Mouse (Mus musculus): ENCODE measurements around the gene Foxn4. TPM values are rescaled to one million over a fixed set of nuclear protein-coding genes. Genes with fewer than 3 reads are reported as not detected.

The Foxn4 gene
- not detected in 2 replicates for polyA plus RNA-seq (2014; fragmentation: Nextera tagmentation; extraction: Ambion mirVana)

- Histone ChIP-seq H3K4me3 (ENCODE audit: control insufficient read depth in 1 of 2, insufficient read depth in 1 of 2, low read depth in 1 of 2, low read length in 2 of 2) (peak within 1 kb of the TSS; percentile 35), H3K4me1 (ENCODE audit: control insufficient read depth in 2 of 2, insufficient read depth in 2 of 2, low read length in 2 of 2) (peaks cover 0 to 9% of the 10 kb centered on the region in 2 experiments; a peak in 3 of 4 replicates), H3K9ac (ENCODE audit: low read length) (no peak within 1 kb of the TSS), H3K27me3 (ENCODE audit: control insufficient read depth, insufficient read depth, low read length) (peaks cover 95% of the 10 kb centered on the region), H3K9me3 (ENCODE audit: control insufficient read depth, low read length) (no peaks in the 10 kb centered on the region), H3K4me2 (ENCODE audit: low read length) (peak within 1 kb of the TSS; percentile 58), H3K36me3 (ENCODE audit: control insufficient read depth, insufficient read depth, low read length) (no peaks in the 10 kb centered on the region), H3K27ac (replicated peaks in 1 of 2; ENCODE audit: control insufficient read depth in 1 of 2, insufficient read depth in 1 of 2, low read depth in 2 of 2, low read length in 2 of 2) (no peak within 1 kb of the TSS)
- ATAC-seq (ENCODE audit: insufficient number of reproducible peaks, insufficient read depth, low FRiP score, low read depth), result no peak
- 1% methylated on average over 40 of the region's 56 CpGs for WGBS
Measured at GRCm38 (mm10) chr5:114273693-114274402, at the start of gene Foxn4. Foxn4 (minus strand) TSS chr5:114273807.

GRCm38 (mm10) chr5:114323105-114323790 is 49.6 kb upstream of the Foxn4 start:
- peak overlapping the region; percentile 9; the same call in 1 of the 2 replicates for H3K4me2 ChIP-seq (ENCODE audit: low read length)
- 54% methylated on average over 25 of the region's 25 CpGs for WGBS
- H3K27me3 ChIP-seq (ENCODE audit: control insufficient read depth, insufficient read depth, low read length), result peaks cover 9% of the 10 kb centered on the region
- no peaks in the 10 kb centered on the region; a peak in 1 of 4 replicates for H3K4me1 ChIP-seq (ENCODE audit: control insufficient read depth in 2 of 2, insufficient read depth in 2 of 2, low read length in 2 of 2)
- H3K27ac ChIP-seq (replicated peaks in 1 of 2; ENCODE audit: control insufficient read depth in 1 of 2, insufficient read depth in 1 of 2, low read depth in 2 of 2, low read length in 2 of 2), result no peak overlapping the region
- no peaks in the 10 kb centered on the region for H3K36me3 ChIP-seq (ENCODE audit: control insufficient read depth, insufficient read depth, low read length)
- no peaks in the 10 kb centered on the region for H3K9me3 ChIP-seq (ENCODE audit: control insufficient read depth, low read length)
- ATAC-seq (ENCODE audit: insufficient number of reproducible peaks, insufficient read depth, low FRiP score, low read depth), result no peak
- H3K4me3 ChIP-seq (ENCODE audit: control insufficient read depth in 1 of 2, insufficient read depth in 1 of 2, low read depth in 1 of 2, low read length in 2 of 2), result no peak overlapping the region
- no peak overlapping the region for H3K9ac ChIP-seq (ENCODE audit: low read length)

GRCm38 (mm10) chr5:114309680-114310036 is 36.1 kb upstream of the Foxn4 start:
- no peak overlapping the region for H3K27ac ChIP-seq (replicated peaks in 1 of 2; ENCODE audit: control insufficient read depth in 1 of 2, insufficient read depth in 1 of 2, low read depth in 2 of 2, low read length in 2 of 2)
- WGBS, result 63% methylated on average over 11 of the region's 11 CpGs
- no peaks in the 10 kb centered on the region; a peak in 1 of 4 replicates for H3K4me1 ChIP-seq (ENCODE audit: control insufficient read depth in 2 of 2, insufficient read depth in 2 of 2, low read length in 2 of 2)
- H3K27me3 ChIP-seq (ENCODE audit: control insufficient read depth, insufficient read depth, low read length), result no peaks in the 10 kb centered on the region
- H3K4me2 ChIP-seq (ENCODE audit: low read length), result no peak overlapping the region; the same call in 1 of the 2 replicates
- no peak overlapping the region for H3K9ac ChIP-seq (ENCODE audit: low read length)
- H3K4me3 ChIP-seq (ENCODE audit: control insufficient read depth in 1 of 2, insufficient read depth in 1 of 2, low read depth in 1 of 2, low read length in 2 of 2), result no peak overlapping the region
- no peak for ATAC-seq (ENCODE audit: insufficient number of reproducible peaks, insufficient read depth, low FRiP score, low read depth)
- H3K9me3 ChIP-seq (ENCODE audit: control insufficient read depth, low read length), result no peaks in the 10 kb centered on the region
- H3K36me3 ChIP-seq (ENCODE audit: control insufficient read depth, insufficient read depth, low read length), result no peaks in the 10 kb centered on the region

- 46% methylated on average over 18 of the region's 18 CpGs for WGBS
- no peak for ATAC-seq (ENCODE audit: insufficient number of reproducible peaks, insufficient read depth, low FRiP score, low read depth)
- H3K9ac ChIP-seq (ENCODE audit: low read length), result no peak overlapping the region
- H3K36me3 ChIP-seq (ENCODE audit: control insufficient read depth, insufficient read depth, low read length), result no peaks in the 10 kb centered on the region
- H3K4me1 ChIP-seq (ENCODE audit: control insufficient read depth in 2 of 2, insufficient read depth in 2 of 2, low read length in 2 of 2), result no peaks in the 10 kb centered on the region
- no peaks in the 10 kb centered on the region for H3K9me3 ChIP-seq (ENCODE audit: control insufficient read depth, low read length)
- H3K4me2 ChIP-seq (ENCODE audit: low read length), result peak overlapping the region; percentile 5; the same call in 1 of the 2 replicates
- H3K4me3 ChIP-seq (ENCODE audit: control insufficient read depth in 1 of 2, insufficient read depth in 1 of 2, low read depth in 1 of 2, low read length in 2 of 2), result no peak overlapping the region
- H3K27ac ChIP-seq (replicated peaks in 1 of 2; ENCODE audit: control insufficient read depth in 1 of 2, insufficient read depth in 1 of 2, low read depth in 2 of 2, low read length in 2 of 2), result no peak overlapping the region
- H3K27me3 ChIP-seq (ENCODE audit: control insufficient read depth, insufficient read depth, low read length), result no peaks in the 10 kb centered on the region
Measured at GRCm38 (mm10) chr5:114308765-114309679, 35.4 kb upstream of the Foxn4 start.

- no peak overlapping the region for H3K4me3 ChIP-seq (ENCODE audit: control insufficient read depth in 1 of 2, insufficient read depth in 1 of 2, low read depth in 1 of 2, low read length in 2 of 2)
- H3K36me3 ChIP-seq (ENCODE audit: control insufficient read depth, insufficient read depth, low read length), result no peaks in the 10 kb centered on the region
Measured at GRCm38 (mm10) chr5:114306496-114306895, 32.9 kb upstream of the Foxn4 start.

GRCm38 (mm10) chr5:114303166-114303565 is 29.6 kb upstream of the Foxn4 start:
- Histone ChIP-seq H3K4me2 (ENCODE audit: low read length) (no peak overlapping the region), H3K4me1 (ENCODE audit: control insufficient read depth in 2 of 2, insufficient read depth in 2 of 2, low read length in 2 of 2) (no peaks in the 10 kb centered on the region), H3K9me3 (ENCODE audit: control insufficient read depth, low read length) (no peaks in the 10 kb centered on the region), H3K9ac (ENCODE audit: low read length) (no peak overlapping the region), H3K27ac (replicated peaks in 1 of 2; ENCODE audit: control insufficient read depth in 1 of 2, insufficient read depth in 1 of 2, low read depth in 2 of 2, low read length in 2 of 2) (no peak overlapping the region), H3K27me3 (ENCODE audit: control insufficient read depth, insufficient read depth, low read length) (no peaks in the 10 kb centered on the region), H3K4me3 (ENCODE audit: control insufficient read depth in 1 of 2, insufficient read depth in 1 of 2, low read depth in 1 of 2, low read length in 2 of 2) (no peak overlapping the region), H3K36me3 (ENCODE audit: control insufficient read depth, insufficient read depth, low read length) (no peaks in the 10 kb centered on the region)
- ATAC-seq (ENCODE audit: insufficient number of reproducible peaks, insufficient read depth, low FRiP score, low read depth), result no peak
- WGBS, result 73% methylated on average over 6 of the region's 6 CpGs

More at GRCm38 (mm10) chr5:114306496-114306895, 32.9 kb upstream of the Foxn4 start:
- Histone ChIP-seq H3K4me1 (ENCODE audit: control insufficient read depth in 2 of 2, insufficient read depth in 2 of 2, low read length in 2 of 2) (no peaks in the 10 kb centered on the region), H3K9ac (ENCODE audit: low read length) (no peak overlapping the region), H3K27me3 (ENCODE audit: control insufficient read depth, insufficient read depth, low read length) (no peaks in the 10 kb centered on the region), H3K4me2 (ENCODE audit: low read length) (no peak overlapping the region), H3K27ac (replicated peaks in 1 of 2; ENCODE audit: control insufficient read depth in 1 of 2, insufficient read depth in 1 of 2, low read depth in 2 of 2, low read length in 2 of 2) (no peak overlapping the region), H3K9me3 (ENCODE audit: control insufficient read depth, low read length) (no peaks in the 10 kb centered on the region)
- no peak for ATAC-seq (ENCODE audit: insufficient number of reproducible peaks, insufficient read depth, low FRiP score, low read depth)
- WGBS, result 33% methylated on average over 5 of the region's 5 CpGs

- no peak overlapping the region for H3K4me2 ChIP-seq (ENCODE audit: low read length)
- WGBS, result 77% methylated on average over 24 of the region's 24 CpGs
- no peak for ATAC-seq (ENCODE audit: insufficient number of reproducible peaks, insufficient read depth, low FRiP score, low read depth)
- H3K4me3 ChIP-seq (ENCODE audit: control insufficient read depth in 1 of 2, insufficient read depth in 1 of 2, low read depth in 1 of 2, low read length in 2 of 2), result no peak overlapping the region
- peaks cover 0 to 2% of the 10 kb centered on the region in 2 experiments; a peak in 1 of 4 replicates for H3K4me1 ChIP-seq (ENCODE audit: control insufficient read depth in 2 of 2, insufficient read depth in 2 of 2, low read length in 2 of 2)
- H3K9ac ChIP-seq (ENCODE audit: low read length), result no peak overlapping the region
- H3K9me3 ChIP-seq (ENCODE audit: control insufficient read depth, low read length), result no peaks in the 10 kb centered on the region
- H3K27me3 ChIP-seq (ENCODE audit: control insufficient read depth, insufficient read depth, low read length), result no peaks in the 10 kb centered on the region
- no peaks in the 10 kb centered on the region for H3K36me3 ChIP-seq (ENCODE audit: control insufficient read depth, insufficient read depth, low read length)
- no peak overlapping the region for H3K27ac ChIP-seq (replicated peaks in 1 of 2; ENCODE audit: control insufficient read depth in 1 of 2, insufficient read depth in 1 of 2, low read depth in 2 of 2, low read length in 2 of 2)
Measured at GRCm38 (mm10) chr5:114299883-114300610, 26.4 kb upstream of the Foxn4 start.
